ENCODE assay signal across 11 mouse cellular contexts in the genomic region with DNA sequence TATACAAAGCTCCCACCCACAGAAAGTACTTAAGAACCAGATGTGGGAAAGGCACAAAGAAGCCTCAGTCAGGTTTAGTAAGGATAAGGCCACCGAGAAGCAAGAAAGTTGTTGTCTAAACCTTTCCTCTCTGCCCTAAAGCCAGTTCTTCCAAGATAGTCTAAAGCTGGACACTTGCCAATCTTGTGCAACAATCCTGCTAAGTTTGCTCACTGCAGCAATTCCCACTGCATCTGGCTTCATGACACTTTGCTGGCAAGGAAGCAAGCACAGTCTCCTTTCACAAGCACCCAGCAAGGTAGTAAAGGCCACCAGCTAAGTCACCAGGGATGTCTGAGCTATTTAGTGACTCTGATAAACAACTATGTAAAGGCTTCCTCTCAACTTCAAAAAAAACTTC.
DNase-seq lines count a peak whose midpoint lies in the region; ATAC-seq and TF ChIP-seq lines count a peak whose summit lies in the region.
"Had no signal": no experiment of that assay in that cellular context is flagged by ENCODE, and none has a peak within 500 bp of the region (broad histone marks: within the 10 kb centered on the region; RNA-seq: fewer than 3 reads in every experiment).

No protein-coding gene starts in this region.

- no peak overlapping the region for H3K4me2 ChIP-seq in liver, postnatal 0 days (ENCODE audit: low read depth, low read length)
- H3K4me2 ChIP-seq in liver, embryonic 12.5 days: no peak overlapping the region
- H3K4me2 ChIP-seq: liver, embryonic 13.5 days; neural tube, embryonic 12.5 days; stomach, embryonic 15.5 days had no signal

- peaks cover 4% of the 10 kb centered on the region; the same call in 1 of the 2 replicates for H3K4me1 ChIP-seq in liver, postnatal 0 days (ENCODE audit: insufficient read depth)
- H3K4me1 ChIP-seq in liver, embryonic 12.5 days: peaks cover 9% of the 10 kb centered on the region; the same call in 1 of the 2 replicates

- no peak overlapping the region for H3K4me3 ChIP-seq in liver, postnatal 0 days (ENCODE audit: low read depth, low read length)
- no peak overlapping the region for H3K4me3 ChIP-seq in liver, embryonic 12.5 days
- H3K4me3 ChIP-seq: liver, embryonic 13.5 days; neural tube, embryonic 12.5 days; stomach, embryonic 15.5 days had no signal

- no peak for TF ChIP-seq EP300 in liver, postnatal 0 days (IDR thresholded peaks at IDR 0.05; ENCODE audit: low read depth)

- H3K27me3 ChIP-seq in liver, postnatal 0 days (ENCODE audit: insufficient read depth, low read length): no peaks in the 10 kb centered on the region
- no peaks in the 10 kb centered on the region for H3K27me3 ChIP-seq in liver, embryonic 12.5 days (replicated peaks)
- H3K27me3 ChIP-seq: liver, embryonic 13.5 days; neural tube, embryonic 12.5 days; stomach, embryonic 15.5 days had no signal

- H3K27ac ChIP-seq in liver, postnatal 0 days (ENCODE audit: low read depth): no peak overlapping the region
- no peak overlapping the region for H3K27ac ChIP-seq in liver, embryonic 12.5 days
- H3K27ac ChIP-seq: liver, embryonic 13.5 days; neural tube, embryonic 12.5 days; stomach, embryonic 15.5 days had no signal

- ATAC-seq in liver, postnatal 0 days: no peak; the same call in 1 of the 2 replicates
- no peak for ATAC-seq in liver, embryonic 12.5 days
- no peak; the same call in 1 of the 2 replicates for ATAC-seq in megakaryocyte-erythroid progenitor cell, adult 5-6 weeks (replicated peaks; ENCODE audit: low FRiP score, low TSS enrichment, poor library complexity, severe bottlenecking)
- ATAC-seq: forebrain, embryonic 16.5 days had no signal

- peak; percentile 41 for DNase-seq in liver, postnatal 0 days
- DNase-seq in brain, adult 2 months (ENCODE audit: low read depth, low spot score): peak; percentile 35
- DNase-seq in heart, postnatal 36 days: peak; percentile 22 to 43
- peak; percentile 39 to 44 for DNase-seq in lung, postnatal 4 days
- no peak for DNase-seq in cerebellum, adult 8-10 months
- DNase-seq: liver, embryonic 13.5 days had no signal

- TF ChIP-seq CTCF in liver, postnatal 0 days (IDR thresholded peaks at IDR 0.05; ENCODE audit: low read depth): no peak

- no peaks in the 10 kb centered on the region for H3K9me3 ChIP-seq in liver, postnatal 0 days (ENCODE audit: low read length)
- H3K9me3 ChIP-seq in liver, embryonic 12.5 days (replicated peaks): no peaks in the 10 kb centered on the region
- H3K9me3 ChIP-seq: liver, embryonic 13.5 days; neural tube, embryonic 12.5 days; stomach, embryonic 15.5 days had no signal

- no peaks in the 10 kb centered on the region for H3K36me3 ChIP-seq in liver, postnatal 0 days (replicated peaks; ENCODE audit: insufficient read depth, low read length)
- H3K36me3 ChIP-seq in liver, embryonic 12.5 days: no peaks in the 10 kb centered on the region
- H3K36me3 ChIP-seq: liver, embryonic 13.5 days; neural tube, embryonic 12.5 days; stomach, embryonic 15.5 days had no signal

- intact Hi-C loops in heart, postnatal 36 days (cut with DNase I): loop anchor here (5.0 kb wide), 2 partner anchors 105 to 205 kb away; a partner anchor contains a TSS

- H3K9ac ChIP-seq in liver, postnatal 0 days (replicated peaks): no peak overlapping the region
- H3K9ac ChIP-seq in liver, embryonic 12.5 days: no peak overlapping the region
- H3K9ac ChIP-seq: liver, embryonic 13.5 days; neural tube, embryonic 12.5 days; stomach, embryonic 15.5 days had no signal

- WGBS in liver, postnatal 0 days (ENCODE audit: insufficient replicate concordance): 32% methylated on average over 1 of the region's 1 CpGs
- WGBS in liver, embryonic 12.5 days (ENCODE audit: insufficient replicate concordance): 52% methylated on average over 1 of the region's 1 CpGs
